Mouse (Mus musculus): Measurements from ENCODE around the gene Zfp62. TPM values are rescaled to one million over a fixed set of nuclear protein-coding genes. Genes with fewer than 3 reads are reported as not detected.

Gene Zfp62
- polyA plus RNA-seq, 1 experiment from 2014 or later = 48.3 TPM

DNA sequence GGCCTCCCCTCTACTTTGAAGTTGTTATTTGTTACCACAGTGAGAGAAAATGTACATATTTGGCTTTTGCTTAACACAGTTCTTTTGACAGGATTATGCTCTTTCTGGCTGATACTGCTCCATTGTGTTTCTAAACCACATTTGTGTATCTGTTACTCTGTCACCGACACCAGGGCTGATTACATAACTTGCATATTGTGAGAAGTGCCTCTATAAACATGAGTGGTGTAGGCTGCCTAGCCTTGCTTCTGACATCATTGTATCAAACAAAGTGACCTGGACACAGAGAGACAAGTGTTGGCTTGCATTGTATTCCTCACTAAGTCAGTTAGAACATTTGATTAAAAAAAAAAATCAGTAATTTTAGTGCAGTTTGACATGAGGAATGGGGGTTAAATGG lies 56.7 kb downstream of the Zfp62 start:
- Histone ChIP-seq H3K4me3 (no peak overlapping the region), H3K27me3 (ENCODE audit: low read depth, poor library complexity, severe bottlenecking) (no peaks in the 10 kb centered on the region), H3K27ac (no peak overlapping the region), H3K9me3 (replicated peaks) (no peaks in the 10 kb centered on the region), H3K36me3 (peaks cover 73% of the 10 kb centered on the region), H3K4me1 (no peaks in the 10 kb centered on the region)
- 94% methylated on average over 1 of the region's 1 CpGs for WGBS
- DNase-seq (ENCODE audit: low spot score) = no peak

DNA sequence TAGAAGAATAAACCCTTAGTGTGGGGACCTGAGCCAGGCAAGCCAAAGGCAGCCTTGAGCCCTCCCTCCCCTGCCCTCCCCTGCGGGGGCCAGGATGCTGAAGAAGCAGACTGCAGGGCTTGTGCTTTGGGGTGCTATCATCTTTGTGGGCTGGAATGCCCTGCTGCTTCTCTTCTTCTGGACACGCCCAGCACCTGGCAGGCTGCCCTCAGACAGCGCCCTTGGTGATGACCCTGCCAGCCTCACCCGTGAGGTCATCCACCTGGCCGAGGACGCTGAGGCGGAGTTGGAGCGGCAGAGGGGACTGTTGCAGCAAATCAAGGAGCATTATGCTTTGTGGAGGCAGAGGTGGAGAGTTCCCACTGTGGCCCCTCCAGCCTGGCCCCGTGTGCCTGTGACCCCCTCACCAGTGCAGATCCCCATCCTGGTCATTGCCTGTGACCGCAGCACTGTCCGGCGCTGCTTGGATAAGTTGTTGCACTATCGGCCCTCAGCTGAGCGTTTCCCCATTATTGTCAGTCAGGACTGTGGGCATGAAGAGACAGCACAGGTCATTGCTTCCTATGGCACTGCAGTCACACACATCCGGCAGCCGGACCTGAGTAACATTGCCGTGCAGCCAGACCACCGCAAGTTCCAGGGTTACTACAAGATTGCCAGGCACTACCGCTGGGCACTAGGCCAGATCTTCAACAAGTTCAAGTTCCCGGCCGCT lies 57.7 kb downstream of the Zfp62 start:
- H3K4me3 ChIP-seq = no peak overlapping the region
- H3K4me1 ChIP-seq = no peaks in the 10 kb centered on the region
- H3K9me3 ChIP-seq (replicated peaks) = no peaks in the 10 kb centered on the region
- no peak for DNase-seq (ENCODE audit: low spot score)
- 94% methylated on average over 21 of the region's 21 CpGs for WGBS
- H3K27ac ChIP-seq = no peak overlapping the region
- peaks cover 70% of the 10 kb centered on the region for H3K36me3 ChIP-seq
- no peaks in the 10 kb centered on the region for H3K27me3 ChIP-seq (ENCODE audit: low read depth, poor library complexity, severe bottlenecking)

- Histone ChIP-seq H3K36me3 (peaks cover 66% of the 10 kb centered on the region), H3K4me1 (no peaks in the 10 kb centered on the region), H3K4me3 (no peak overlapping the region), H3K27ac (no peak overlapping the region), H3K27me3 (ENCODE audit: low read depth, poor library complexity, severe bottlenecking) (no peaks in the 10 kb centered on the region), H3K9me3 (replicated peaks) (no peaks in the 10 kb centered on the region)
- DNase-seq (ENCODE audit: low spot score) = no peak
- 92% methylated on average over 14 of the region's 14 CpGs for WGBS
Measured at GRCm38 (mm10) chr11:49261313-49261855, 58.3 kb downstream of the Zfp62 start.

- Histone ChIP-seq H3K9me3 (replicated peaks) (no peaks in the 10 kb centered on the region), H3K27ac (no peak overlapping the region), H3K4me3 (no peak overlapping the region), H3K36me3 (peaks cover 58% of the 10 kb centered on the region), H3K27me3 (ENCODE audit: low read depth, poor library complexity, severe bottlenecking) (no peaks in the 10 kb centered on the region), H3K4me1 (no peaks in the 10 kb centered on the region)
- DNase-seq (ENCODE audit: low spot score) = no peak
- WGBS = 96% methylated on average over 5 of the region's 5 CpGs
Measured at GRCm38 (mm10) chr11:49262286-49262685, 59.2 kb downstream of the Zfp62 start.

GRCm38 (mm10) chr11:49263149-49263548 lies 60.1 kb downstream of the Zfp62 start:
- H3K4me1 ChIP-seq = no peaks in the 10 kb centered on the region
- H3K27me3 ChIP-seq (ENCODE audit: low read depth, poor library complexity, severe bottlenecking) = no peaks in the 10 kb centered on the region
- no peaks in the 10 kb centered on the region for H3K9me3 ChIP-seq (replicated peaks)
- no peak overlapping the region for H3K27ac ChIP-seq
- no peak overlapping the region for H3K4me3 ChIP-seq
- WGBS = 97% methylated on average over 6 of the region's 6 CpGs
- DNase-seq (ENCODE audit: low spot score) = no peak
- peaks cover 54% of the 10 kb centered on the region for H3K36me3 ChIP-seq

DNA sequence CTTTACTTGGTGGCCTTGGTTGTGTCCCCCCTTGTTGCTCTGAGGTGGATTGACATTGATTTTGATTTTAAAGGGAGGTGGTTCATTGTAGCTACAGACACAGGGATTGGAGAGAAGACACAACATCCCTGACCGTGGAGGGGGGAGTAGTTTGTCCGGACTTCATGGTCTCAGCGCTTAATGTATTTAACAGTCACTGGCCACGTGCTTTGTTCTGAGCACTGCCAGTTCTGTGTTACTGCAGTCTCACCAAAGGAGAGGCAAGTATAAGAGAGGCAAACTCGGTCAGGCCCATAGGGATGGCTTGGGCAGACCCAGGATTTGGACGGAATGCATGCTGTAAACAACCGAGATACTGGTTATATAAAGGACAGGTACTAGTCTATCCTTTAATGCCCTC lies 61.0 kb downstream of the Zfp62 start:
- 89% methylated on average over 7 of the region's 7 CpGs for WGBS
- H3K9me3 ChIP-seq (replicated peaks) = no peaks in the 10 kb centered on the region
- H3K27me3 ChIP-seq (ENCODE audit: low read depth, poor library complexity, severe bottlenecking) = no peaks in the 10 kb centered on the region
- H3K4me1 ChIP-seq = no peaks in the 10 kb centered on the region
- no peak overlapping the region for H3K27ac ChIP-seq
- peaks cover 51% of the 10 kb centered on the region for H3K36me3 ChIP-seq
- H3K4me3 ChIP-seq = no peak overlapping the region
- no peak for DNase-seq (ENCODE audit: low spot score)

DNA sequence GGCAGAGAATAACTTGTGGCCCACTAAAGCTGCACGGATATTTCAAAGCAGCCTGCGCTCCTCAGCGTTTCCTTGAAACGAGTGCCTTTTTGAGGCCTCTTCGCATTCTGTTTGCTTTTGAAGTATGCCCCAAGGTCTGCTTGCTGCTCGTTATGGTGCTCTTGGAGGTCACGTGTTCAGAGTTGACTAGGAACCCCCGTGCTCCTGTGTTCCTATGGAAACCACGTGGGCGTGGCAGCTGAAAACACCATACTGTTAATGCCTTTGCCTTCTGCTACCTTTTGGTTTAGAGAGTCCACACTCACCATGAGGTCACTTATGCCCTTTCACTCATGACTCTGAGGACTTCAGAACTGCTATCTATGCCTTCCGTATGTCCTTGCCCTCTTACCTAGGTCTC lies 61.5 kb downstream of the Zfp62 start:
- Histone ChIP-seq H3K9me3 (replicated peaks) (no peaks in the 10 kb centered on the region), H3K4me1 (no peaks in the 10 kb centered on the region), H3K27me3 (ENCODE audit: low read depth, poor library complexity, severe bottlenecking) (no peaks in the 10 kb centered on the region), H3K4me3 (no peak overlapping the region), H3K27ac (no peak overlapping the region), H3K36me3 (peaks cover 50% of the 10 kb centered on the region)
- WGBS = 79% methylated on average over 11 of the region's 11 CpGs
- DNase-seq (ENCODE audit: low spot score) = no peak

DNA sequence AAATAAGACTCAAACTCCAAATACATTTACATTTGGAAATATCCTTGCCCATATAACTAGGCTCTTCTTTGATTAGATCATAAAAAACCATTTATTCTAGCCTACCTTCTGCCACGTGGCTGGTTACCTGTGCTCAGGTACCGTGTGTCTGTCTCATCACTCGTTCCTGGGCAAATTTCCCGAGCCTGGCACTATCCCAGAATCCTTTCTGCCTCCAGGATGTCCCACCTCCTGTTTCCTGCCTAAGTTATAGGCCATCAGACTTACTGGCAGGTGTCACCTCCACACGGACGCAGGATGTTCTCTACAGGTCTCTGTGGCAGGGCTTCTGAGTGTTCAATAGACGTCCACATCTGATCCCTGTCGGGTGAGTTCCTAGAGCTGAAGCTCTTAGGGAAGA lies 62.0 kb downstream of the Zfp62 start:
- Histone ChIP-seq H3K4me3 (no peak overlapping the region), H3K9me3 (replicated peaks) (no peaks in the 10 kb centered on the region), H3K4me1 (no peaks in the 10 kb centered on the region), H3K36me3 (peaks cover 45% of the 10 kb centered on the region), H3K27ac (no peak overlapping the region), H3K27me3 (ENCODE audit: low read depth, poor library complexity, severe bottlenecking) (no peaks in the 10 kb centered on the region)
- WGBS = 94% methylated on average over 8 of the region's 8 CpGs
- DNase-seq (ENCODE audit: low spot score) = no peak

GRCm38 (mm10) chr11:49266671-49267070 lies 63.6 kb downstream of the Zfp62 start:
- H3K36me3 ChIP-seq = peaks cover 29% of the 10 kb centered on the region
- H3K4me1 ChIP-seq = no peaks in the 10 kb centered on the region
- 90% methylated on average over 6 of the region's 6 CpGs for WGBS
- no peaks in the 10 kb centered on the region for H3K9me3 ChIP-seq (replicated peaks)
- no peaks in the 10 kb centered on the region for H3K27me3 ChIP-seq (ENCODE audit: low read depth, poor library complexity, severe bottlenecking)
- no peak for DNase-seq (ENCODE audit: low spot score)
- no peak overlapping the region for H3K4me3 ChIP-seq
- no peak overlapping the region for H3K27ac ChIP-seq

GRCm38 (mm10) chr11:49267316-49267715 lies 64.2 kb downstream of the Zfp62 start:
- no peak overlapping the region for H3K27ac ChIP-seq
- H3K27me3 ChIP-seq (ENCODE audit: low read depth, poor library complexity, severe bottlenecking) = no peaks in the 10 kb centered on the region
- H3K4me1 ChIP-seq = no peaks in the 10 kb centered on the region
- H3K36me3 ChIP-seq = peaks cover 23% of the 10 kb centered on the region
- DNase-seq (ENCODE audit: low spot score) = no peak
- H3K4me3 ChIP-seq = no peak overlapping the region
- WGBS = 91% methylated on average over 10 of the region's 10 CpGs
- no peaks in the 10 kb centered on the region for H3K9me3 ChIP-seq (replicated peaks)

DNA sequence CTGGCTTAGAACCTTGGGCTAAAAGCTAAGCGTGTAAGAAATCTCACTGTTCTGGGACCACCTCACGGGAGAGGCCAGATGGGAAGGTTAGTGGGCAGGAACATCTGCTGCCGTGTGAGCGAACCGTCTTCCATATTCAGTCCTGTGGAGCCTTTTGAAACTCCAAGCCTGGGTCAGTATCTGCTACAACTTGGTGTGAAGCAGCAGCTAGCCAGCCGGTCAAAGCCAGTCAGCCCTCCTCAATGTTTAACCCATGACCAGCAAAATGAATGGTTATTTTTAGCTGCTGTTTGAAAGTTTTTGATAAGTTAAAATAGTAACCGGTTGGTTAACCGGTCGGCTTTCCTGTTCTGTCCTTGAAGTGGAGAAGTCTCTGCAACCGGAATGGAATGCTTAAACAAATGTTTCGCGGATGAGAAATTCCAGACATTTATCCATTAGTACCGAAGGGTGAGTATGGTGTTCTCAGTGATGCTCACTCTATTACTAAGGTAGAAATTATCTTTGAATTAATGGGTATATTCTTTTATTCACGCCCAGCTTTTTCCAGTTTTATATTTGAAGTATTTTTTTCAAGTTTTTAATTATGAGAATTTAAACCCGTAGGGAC lies 65.0 kb downstream of the Zfp62 start:
- Histone ChIP-seq H3K27ac (no peak overlapping the region), H3K4me3 (no peak overlapping the region), H3K36me3 (peaks cover 15% of the 10 kb centered on the region), H3K4me1 (no peaks in the 10 kb centered on the region), H3K9me3 (replicated peaks) (no peaks in the 10 kb centered on the region), H3K27me3 (ENCODE audit: low read depth, poor library complexity, severe bottlenecking) (no peaks in the 10 kb centered on the region)
- DNase-seq (ENCODE audit: low spot score) = no peak
- WGBS = 89% methylated on average over 15 of the region's 15 CpGs
